Mouse (Mus musculus): ENCODE measurements around the gene Hoxc13. TPM values are rescaled to one million over a fixed set of nuclear protein-coding genes. Genes with fewer than 3 reads are reported as not detected.

Gene Hoxc13
- polyA plus RNA-seq, 1 experiment: not detected

- no peak overlapping the region for H3K4me3 ChIP-seq (replicated peaks)
- no peak for TF ChIP-seq GATA1 (IDR thresholded peaks at IDR 0.05; ENCODE audit: borderline replicate concordance, low read length)
- no peak for TF ChIP-seq FLI1 (IDR thresholded peaks at IDR 0.05; ENCODE audit: low read length)
- H3K9me3 ChIP-seq: 0 out of 2 replicates have a peak, but pooled peaks cover 3% of the 10 kb centered on the region
- peaks cover 6% of the 10 kb centered on the region; the same call in 1 of the 2 replicates for H3K4me1 ChIP-seq
- H3K36me3 ChIP-seq (replicated peaks; ENCODE audit: low read length): no peaks in the 10 kb centered on the region
- H3K27me3 ChIP-seq (replicated peaks): peaks cover 99% of the 10 kb centered on the region
Measured at GRCm38 (mm10) chr15:102934897-102935296, 14.0 kb downstream of the Hoxc13 start.

DNA sequence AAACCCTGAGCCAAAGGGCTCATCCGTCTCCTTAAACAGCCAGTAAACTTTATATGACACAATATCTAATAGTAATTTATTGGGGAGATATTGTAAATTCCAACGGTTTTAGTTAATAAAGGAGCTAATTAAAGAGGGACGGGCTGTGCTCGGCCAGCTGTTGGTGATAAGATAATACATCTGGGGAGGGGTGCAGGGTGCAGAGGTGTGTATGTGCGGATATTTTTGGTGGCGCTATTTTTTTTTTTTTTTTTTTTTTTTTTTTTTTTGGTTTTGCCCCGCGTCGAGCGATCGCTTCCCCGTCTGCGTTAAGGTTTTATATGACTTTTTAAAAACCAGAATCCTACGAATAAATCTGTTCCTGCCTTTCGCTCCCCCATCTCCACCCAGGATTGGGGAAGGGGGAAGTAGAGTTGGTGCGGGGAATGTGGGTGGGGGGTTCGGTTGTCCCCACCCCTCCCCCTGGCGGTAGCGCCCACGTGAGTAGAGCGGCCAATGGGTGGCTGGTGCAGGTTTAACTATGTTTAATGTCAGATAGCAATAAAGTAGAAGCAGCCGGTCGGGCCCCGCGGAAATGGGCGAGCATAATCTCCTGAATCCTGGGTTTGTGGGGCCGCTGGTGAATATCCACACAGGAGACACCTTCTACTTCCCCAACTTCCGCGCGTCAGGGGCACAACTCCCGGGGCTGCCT is 15.5 kb downstream of the Hoxc13 start, which contains the start of gene Hoxc12:
Gene Hoxc12, plus strand, starts transcription at position 479 of the 694 bp plus-strand sequence.
- Histone ChIP-seq H3K27me3 (replicated peaks) (peaks cover 99% of the 10 kb centered on the region), H3K9me3 (0 out of 2 replicates have a peak, but pooled peaks cover 3% of the 10 kb centered on the region)
- TF ChIP-seq GATA1 (IDR thresholded peaks at IDR 0.05; ENCODE audit: borderline replicate concordance, low read length): no peak
- no peak for TF ChIP-seq FLI1 (IDR thresholded peaks at IDR 0.05; ENCODE audit: low read length)

GRCm38 (mm10) chr15:102937036-102937666 is 16.2 kb downstream of the Hoxc13 start:
- TF ChIP-seq FLI1 (IDR thresholded peaks at IDR 0.05; ENCODE audit: low read length) (no peak), GATA1 (IDR thresholded peaks at IDR 0.05; ENCODE audit: borderline replicate concordance, low read length) (no peak)
- peaks cover 6% of the 10 kb centered on the region; the same call in 1 of the 2 replicates for H3K4me1 ChIP-seq
- H3K27me3 ChIP-seq (replicated peaks): peaks cover 99% of the 10 kb centered on the region
- H3K36me3 ChIP-seq (replicated peaks; ENCODE audit: low read length): no peaks in the 10 kb centered on the region
- 0 out of 2 replicates have a peak, but pooled peaks cover 3% of the 10 kb centered on the region for H3K9me3 ChIP-seq
- H3K4me3 ChIP-seq (replicated peaks): peak overlapping the region; percentile 53

More for the DNA sequence above, 15.5 kb downstream of the Hoxc13 start, which contains the start of gene Hoxc12:
- Histone ChIP-seq H3K4me3 (replicated peaks) (peak within 1 kb of the TSS; percentile 53), H3K4me1 (peaks cover 6% of the 10 kb centered on the region; the same call in 1 of the 2 replicates), H3K36me3 (replicated peaks; ENCODE audit: low read length) (no peaks in the 10 kb centered on the region)

DNA sequence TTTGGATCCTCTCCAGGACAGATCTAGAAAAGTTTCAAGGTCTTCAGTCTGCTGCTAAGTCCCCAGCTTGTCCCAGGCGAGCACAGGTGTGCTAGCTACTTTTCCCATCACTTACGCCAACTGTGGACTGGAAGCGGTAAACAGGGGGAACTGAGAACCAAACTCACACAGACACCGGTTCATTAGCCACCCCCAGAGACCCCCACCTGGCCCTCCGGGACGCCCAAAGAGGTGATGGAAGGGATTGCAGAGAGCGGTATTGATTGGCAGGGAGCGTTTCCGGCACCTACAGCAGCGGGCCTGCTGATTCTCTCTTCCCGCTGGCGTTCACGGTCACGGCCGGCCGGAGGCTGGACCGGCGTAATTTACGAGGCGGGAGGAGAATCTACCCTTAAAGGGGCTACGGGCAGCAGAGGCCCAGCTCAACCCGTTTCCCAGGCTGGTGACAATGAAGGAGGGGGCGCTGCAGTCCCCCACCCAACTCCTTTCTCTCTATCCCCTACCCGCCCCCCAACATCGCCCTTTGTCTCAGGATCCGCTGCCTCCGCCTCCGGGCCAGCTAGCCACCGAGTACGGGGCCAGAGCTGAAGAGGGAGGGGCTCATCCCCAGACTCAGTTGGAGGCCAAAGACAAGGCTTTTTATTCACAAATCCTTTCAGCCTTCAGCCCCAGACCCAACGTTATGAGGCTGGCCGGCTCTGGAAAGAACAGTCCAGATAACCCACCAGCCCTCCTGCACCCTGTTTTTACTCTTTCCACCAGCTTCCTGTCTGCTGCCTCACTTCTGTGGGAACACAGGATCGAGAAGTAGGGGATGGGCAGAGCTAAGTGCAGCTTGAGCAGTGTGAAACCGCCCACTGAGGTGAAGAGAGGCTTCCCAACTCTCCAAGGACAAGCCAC is 18.6 kb downstream of the Hoxc13 start:
- H3K27me3 ChIP-seq (replicated peaks): peaks cover 98% of the 10 kb centered on the region

DNA sequence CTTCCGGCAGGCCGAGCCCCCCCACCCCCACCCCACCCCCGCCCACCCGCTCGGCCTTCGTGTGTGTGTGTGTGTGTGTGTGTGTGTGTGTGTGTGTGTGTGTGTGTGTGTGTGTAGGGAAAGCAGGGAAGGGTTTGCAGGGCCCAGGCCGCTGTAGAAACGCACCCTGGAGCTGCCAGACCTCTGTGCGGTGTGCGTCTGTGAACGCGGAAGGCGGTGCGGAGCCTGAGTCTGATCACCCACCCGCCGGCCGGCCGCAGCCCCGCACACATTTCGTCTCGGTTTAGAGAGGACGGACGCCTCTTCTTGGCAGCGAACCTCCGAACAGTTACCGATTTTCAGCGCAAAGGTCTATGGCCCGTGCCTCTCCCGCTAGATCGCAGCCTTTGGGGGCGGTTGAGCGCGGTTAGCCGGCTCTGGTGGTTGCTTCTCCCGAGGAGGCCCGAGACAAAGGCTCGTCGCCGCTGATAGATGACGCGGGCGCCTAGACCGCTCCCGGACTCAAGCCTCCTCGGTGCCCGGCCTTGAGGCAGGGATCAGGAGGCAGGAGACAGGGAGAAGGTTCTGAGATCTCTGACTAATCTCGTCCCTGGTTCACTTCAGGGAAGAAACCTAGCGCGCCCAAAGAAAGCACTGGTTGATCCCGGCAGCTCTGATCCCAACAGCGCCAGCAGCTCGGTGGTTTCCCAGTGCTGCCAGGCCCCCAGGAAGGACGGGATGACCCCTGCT is 22.0 kb downstream of the Hoxc13 start:
- no peak for TF ChIP-seq GATA1 (IDR thresholded peaks at IDR 0.05; ENCODE audit: borderline replicate concordance, low read length)
- TF ChIP-seq FLI1 (IDR thresholded peaks at IDR 0.05; ENCODE audit: low read length): no peak
- Histone ChIP-seq H3K4me1 (peaks cover 16% of the 10 kb centered on the region), H3K27me3 (replicated peaks) (peaks cover 98% of the 10 kb centered on the region), H3K4me3 (replicated peaks) (peak overlapping the region; percentile 42), H3K9me3 (no peaks in the 10 kb centered on the region), H3K36me3 (replicated peaks; ENCODE audit: low read length) (no peaks in the 10 kb centered on the region)

More for the DNA sequence above, 18.6 kb downstream of the Hoxc13 start:
- H3K4me3 ChIP-seq (replicated peaks): no peak overlapping the region
- 0 out of 2 replicates have a peak, but pooled peaks cover 3% of the 10 kb centered on the region for H3K9me3 ChIP-seq
- peaks cover 14% of the 10 kb centered on the region; the same call in 1 of the 2 replicates for H3K4me1 ChIP-seq
- TF ChIP-seq FLI1 (IDR thresholded peaks at IDR 0.05; ENCODE audit: low read length): no peak
- no peak for TF ChIP-seq GATA1 (IDR thresholded peaks at IDR 0.05; ENCODE audit: borderline replicate concordance, low read length)
- H3K36me3 ChIP-seq (replicated peaks; ENCODE audit: low read length): no peaks in the 10 kb centered on the region

GRCm38 (mm10) chr15:102943468-102943813 is 22.5 kb downstream of the Hoxc13 start:
- Histone ChIP-seq H3K36me3 (replicated peaks; ENCODE audit: low read length) (no peaks in the 10 kb centered on the region), H3K4me3 (replicated peaks) (no peak overlapping the region), H3K4me1 (peaks cover 16% of the 10 kb centered on the region), H3K9me3 (no peaks in the 10 kb centered on the region), H3K27me3 (replicated peaks) (peaks cover 98% of the 10 kb centered on the region)
- TF ChIP-seq FLI1 (IDR thresholded peaks at IDR 0.05; ENCODE audit: low read length): no peak

DNA sequence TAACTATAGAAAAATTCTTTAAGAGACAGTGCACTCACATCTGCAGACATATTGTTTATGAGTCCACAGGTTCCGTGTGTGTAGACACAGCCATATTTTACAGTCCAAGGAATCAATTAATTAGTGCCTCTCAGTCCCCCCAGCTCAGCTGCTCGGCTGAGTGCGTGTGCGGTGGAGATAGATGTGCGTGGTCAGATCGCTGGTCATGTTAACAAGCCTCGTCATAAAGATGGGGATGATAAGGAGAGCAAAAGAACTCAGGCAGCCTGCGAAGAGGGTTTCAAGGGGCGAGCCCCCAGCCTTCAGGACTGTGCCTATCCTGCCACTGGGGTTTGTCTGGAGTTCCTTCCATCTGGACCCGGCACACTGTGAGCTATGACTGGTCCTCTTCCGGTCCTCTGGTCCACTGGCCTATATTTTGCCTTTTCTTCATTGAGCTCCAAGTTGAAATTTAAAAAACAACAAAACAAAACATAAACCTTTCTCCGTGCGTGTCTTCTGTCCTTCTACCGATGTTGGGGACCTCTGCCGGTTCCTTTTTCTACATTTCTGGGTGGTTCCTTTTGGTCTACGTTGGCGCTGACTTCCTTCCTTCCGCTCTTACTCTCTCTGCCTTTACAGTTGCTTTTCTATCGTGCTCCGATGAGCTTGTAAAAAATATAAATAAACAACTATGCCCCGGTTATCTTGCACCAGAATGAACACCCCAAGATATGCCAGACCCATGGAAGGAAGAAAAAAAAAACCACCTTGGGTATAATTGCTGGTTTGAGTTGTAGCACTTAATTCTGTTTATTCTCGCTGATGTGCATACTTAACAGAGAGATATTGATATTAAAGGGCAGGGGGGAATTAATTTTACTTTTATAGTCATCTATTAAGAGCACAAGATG is 24.5 kb downstream of the Hoxc13 start:
- Histone ChIP-seq H3K4me1 (peaks cover 16% of the 10 kb centered on the region), H3K36me3 (replicated peaks; ENCODE audit: low read length) (no peaks in the 10 kb centered on the region), H3K4me3 (replicated peaks) (no peak overlapping the region), H3K27me3 (replicated peaks) (peaks cover 97% of the 10 kb centered on the region), H3K9me3 (no peaks in the 10 kb centered on the region)
- no peak for TF ChIP-seq FLI1 (IDR thresholded peaks at IDR 0.05; ENCODE audit: low read length)
- no peak for TF ChIP-seq GATA1 (IDR thresholded peaks at IDR 0.05; ENCODE audit: borderline replicate concordance, low read length)

DNA sequence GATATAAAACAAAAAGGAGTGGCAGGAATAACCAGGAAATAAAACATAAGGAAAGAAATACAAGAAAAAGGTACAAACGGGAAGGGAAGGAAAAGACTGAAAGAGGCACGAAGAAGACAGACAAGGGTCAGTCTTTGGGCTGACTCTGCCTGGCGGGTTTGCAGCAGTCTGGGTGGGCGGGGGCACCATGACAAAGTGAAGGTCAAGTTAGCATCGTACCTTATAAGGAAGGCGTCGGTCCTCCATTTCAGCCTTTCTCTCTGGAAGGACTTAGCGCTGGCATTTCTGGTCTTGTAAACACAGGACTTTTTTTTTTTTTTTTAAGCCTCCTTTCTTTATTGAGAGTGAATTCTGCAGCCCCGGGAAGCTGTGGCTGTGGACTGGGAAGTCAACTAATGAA is 26.4 kb downstream of the Hoxc13 start:
- H3K4me3 ChIP-seq (replicated peaks): no peak overlapping the region
- peaks cover 16% of the 10 kb centered on the region for H3K4me1 ChIP-seq
- no peaks in the 10 kb centered on the region for H3K9me3 ChIP-seq
- H3K36me3 ChIP-seq (replicated peaks; ENCODE audit: low read length): no peaks in the 10 kb centered on the region
- H3K27me3 ChIP-seq (replicated peaks): peaks cover 97% of the 10 kb centered on the region
- no peak for TF ChIP-seq GATA1 (IDR thresholded peaks at IDR 0.05; ENCODE audit: borderline replicate concordance, low read length)
- no peak for TF ChIP-seq FLI1 (IDR thresholded peaks at IDR 0.05; ENCODE audit: low read length)

Data from megakaryocyte, embryonic 14.5 days (primary cell).